Mouse (Mus musculus): ENCODE results near the gene Armc2. TPM values are rescaled to one million over a fixed set of nuclear protein-coding genes. Genes with fewer than 3 reads are reported as not detected.

The Armc2 gene
- total RNA-seq, 2 experiments from 2014 or later, result 0.50 to 0.57 TPM

DNA sequence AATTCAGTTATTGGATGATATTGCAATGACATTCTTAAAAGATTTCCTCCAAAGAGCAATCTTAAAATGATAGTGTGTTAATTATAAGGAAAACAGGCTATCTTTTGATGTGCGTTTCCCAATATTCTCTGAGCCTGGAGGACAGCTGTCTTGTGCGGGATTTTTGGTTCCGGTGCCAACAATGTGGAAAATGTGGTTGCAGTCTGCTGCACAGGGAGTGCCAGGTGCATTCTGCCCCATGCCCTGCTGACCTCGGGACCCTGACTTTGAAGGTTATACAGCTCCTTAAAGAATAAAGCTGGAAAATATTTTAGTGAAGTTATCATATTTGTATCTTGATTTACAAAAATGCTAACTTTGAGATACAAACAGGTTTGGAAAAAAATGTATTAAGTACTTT lies 110.3 kb downstream of the Armc2 start:
- no peak for DNase-seq (ENCODE audit: low spot score)

GRCm38 (mm10) chr10:41907473-41907872 lies 110.8 kb downstream of the Armc2 start:
- DNase-seq (ENCODE audit: low spot score), result no peak

GRCm38 (mm10) chr10:41901864-41902263 lies 116.4 kb downstream of the Armc2 start:
- peak; percentile 62 for DNase-seq (ENCODE audit: low spot score)

DNA sequence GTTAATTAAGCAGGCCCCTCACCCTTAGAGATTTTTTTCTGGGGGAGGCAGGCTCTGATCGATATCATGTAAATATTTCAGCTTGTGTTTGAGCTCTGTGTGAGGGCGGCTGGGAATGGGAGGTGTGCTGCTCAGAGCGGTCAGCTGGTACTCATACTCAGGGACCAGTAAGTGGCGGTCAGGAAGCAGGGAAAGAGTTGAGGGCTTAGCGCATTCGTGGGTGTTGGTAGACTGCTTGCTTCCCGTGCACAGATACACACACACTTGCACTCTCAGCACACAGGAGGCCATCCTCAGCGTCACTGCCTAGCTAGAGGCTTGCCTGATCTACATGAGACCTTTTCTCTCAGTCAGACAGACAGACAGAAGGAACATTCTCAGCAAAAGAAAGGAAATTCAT lies 116.8 kb downstream of the Armc2 start:
- DNase-seq (ENCODE audit: low spot score), result no peak

DNA sequence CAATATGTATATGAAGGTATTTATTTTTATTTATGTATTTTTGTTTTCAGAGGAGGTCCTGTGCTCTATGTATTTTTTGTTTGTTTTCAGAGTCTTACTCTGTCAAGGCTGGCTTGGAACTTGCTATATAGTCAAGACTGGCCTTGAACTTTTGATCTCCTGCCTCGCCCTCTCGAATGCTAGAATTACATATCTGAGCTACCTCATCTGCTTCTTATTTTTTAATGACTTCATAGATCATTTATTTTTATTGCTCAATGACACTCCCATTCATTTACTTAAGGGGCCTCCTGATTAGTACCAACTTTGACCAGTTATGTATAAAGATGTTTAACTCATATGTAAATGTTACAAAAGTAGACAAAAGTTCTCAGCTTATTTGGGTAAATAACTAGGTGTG lies 121.4 kb downstream of the Armc2 start:
- DNase-seq (ENCODE audit: low spot score), result no peak

DNA sequence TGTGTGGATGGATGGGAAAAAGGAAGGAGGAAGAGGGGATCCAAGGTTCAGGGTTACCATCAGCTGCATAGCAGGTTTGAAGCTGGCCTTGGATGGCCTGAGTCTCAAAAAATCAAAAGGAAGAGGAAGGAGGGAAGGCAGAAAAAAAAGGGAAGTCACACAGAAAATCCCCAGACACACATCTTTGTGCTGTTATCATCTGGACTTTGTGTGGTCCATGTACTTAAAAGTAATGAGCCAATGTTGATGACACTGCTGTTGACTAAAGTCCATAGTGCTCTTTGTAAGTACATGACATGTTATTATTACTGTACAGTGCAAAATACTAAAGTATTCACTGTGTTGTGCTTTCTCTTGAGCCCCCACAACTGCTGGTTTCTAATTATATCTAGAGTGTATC lies 121.8 kb downstream of the Armc2 start:
- no peak for DNase-seq (ENCODE audit: low spot score)

DNA sequence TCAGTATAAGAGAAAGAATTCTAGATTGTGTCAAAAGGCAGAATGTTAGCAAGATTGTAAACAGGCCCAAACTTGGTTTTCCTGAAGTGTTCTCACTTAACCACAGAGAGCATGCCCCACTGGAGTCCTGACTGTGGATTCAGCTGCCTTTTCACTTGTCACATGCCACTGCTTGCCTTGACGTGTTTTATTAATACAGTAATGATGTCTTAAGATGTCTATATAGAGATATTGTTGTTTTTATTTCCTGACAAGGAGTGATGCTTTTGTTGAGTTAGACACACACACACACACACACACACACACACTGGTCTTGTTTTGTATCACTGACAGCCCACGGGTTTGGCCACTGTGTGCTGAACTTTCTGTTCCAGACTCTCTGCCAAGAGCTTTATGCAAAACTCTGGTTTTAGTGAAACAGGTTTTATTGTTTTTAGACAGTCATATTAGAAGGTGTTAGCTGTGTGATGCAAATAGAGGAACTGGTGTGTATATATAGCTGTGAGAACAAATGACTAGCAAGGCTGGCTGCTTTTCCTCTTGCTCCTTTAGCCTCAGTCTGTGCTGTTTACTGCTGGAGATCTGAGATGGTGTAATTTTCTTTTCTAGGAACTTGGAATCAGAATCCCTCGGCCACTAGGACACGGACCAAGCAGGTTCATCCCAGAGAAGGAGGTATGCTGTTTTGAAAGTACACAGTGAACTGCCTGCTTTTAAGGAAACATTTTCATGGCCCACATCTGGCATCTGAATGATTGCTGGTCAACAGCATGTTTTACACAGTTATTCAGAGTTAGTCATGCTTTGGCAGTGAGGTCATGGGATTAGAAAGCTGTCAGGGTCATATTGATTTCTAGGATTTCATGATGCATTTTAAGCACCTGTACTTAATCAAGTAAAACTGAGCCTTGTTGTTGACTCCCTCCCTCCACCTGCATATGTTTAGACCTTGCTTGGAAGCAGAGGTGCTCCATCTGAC lies 124.5 kb downstream of the Armc2 start:
- peak; percentile 89 for DNase-seq (ENCODE audit: low spot score)

GRCm38 (mm10) chr10:41891312-41891711 lies 126.9 kb downstream of the Armc2 start:
- no peak for DNase-seq (ENCODE audit: low spot score)

DNA sequence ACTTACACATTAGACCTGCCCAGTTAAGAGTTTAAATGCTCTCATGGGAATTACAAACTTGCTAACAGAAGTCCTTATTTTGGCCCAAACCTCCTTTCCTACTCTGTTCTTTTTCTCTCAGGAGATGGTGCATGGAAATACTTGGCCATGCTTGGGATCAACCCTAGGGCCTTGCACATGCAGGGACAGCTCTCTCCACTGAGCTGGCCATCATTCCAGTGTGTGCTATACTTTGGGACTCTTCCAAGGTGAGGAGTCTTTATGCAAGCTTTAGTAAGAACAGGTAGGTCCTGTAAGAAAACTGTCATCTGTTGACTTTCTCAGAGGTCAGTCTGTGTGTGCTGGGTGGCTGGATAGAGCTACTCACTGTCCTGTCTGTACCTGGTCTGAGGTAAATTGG lies 127.7 kb downstream of the Armc2 start:
- no peak for DNase-seq (ENCODE audit: low spot score)

DNA sequence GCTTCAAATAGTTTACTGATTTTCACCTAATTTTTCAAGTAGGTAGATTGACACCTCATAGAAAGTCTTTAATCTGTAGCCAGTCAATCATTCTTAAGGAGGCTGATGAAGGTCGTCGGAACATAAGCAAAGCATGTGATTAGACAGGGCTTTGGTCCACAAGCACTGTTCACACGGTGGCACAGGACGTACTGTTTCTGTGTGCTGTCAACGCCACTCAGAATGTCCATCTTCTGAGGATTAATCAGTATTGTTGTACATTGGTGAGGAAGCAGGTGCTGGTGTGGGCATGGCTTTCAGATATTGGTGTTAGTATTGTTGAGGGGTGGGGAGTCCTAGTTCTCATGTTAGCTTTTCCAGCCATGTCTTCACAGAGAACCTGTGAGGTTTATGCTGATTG lies 128.7 kb downstream of the Armc2 start:
- DNase-seq (ENCODE audit: low spot score), result no peak

GRCm38 (mm10) chr10:41888365-41888941 lies 129.8 kb downstream of the Armc2 start:
- DNase-seq (ENCODE audit: low spot score), result no peak

DNA sequence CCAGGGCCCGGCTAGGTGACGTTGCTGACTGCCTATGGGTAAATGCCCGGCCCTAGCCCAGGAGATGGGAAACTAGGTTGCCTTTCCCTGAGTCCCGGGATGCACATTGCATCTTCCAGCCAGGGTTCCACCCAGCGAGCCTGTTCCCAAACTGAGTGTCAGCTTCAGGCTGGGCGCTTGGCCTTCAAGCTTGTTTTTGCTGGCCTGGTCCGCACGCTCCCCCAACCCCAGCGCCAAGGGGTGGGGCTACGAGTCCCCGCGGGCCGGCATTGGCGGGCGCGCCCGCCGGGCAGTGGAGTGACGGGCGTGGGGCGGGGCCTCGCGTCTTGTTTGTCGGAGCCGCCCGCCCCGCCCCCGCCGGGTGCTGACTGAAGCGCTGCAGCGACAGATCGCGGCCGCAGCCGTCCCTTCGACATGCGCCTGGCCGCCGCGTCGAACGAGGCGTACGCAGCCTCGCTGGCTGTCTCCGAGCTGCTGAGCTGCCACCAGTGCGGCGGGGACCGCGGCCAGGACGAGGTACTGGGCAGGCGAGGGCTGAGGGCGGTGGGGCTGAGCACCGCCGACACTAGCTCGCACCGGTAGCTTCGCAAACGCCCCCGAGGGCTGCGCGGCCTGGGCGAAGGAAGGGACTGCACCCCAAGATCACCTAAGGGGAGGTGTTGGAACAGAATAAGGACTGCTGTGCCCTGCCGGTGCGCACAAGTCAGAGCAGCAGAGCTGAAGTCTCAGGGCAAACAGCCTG lies 131.0 kb downstream of the Armc2 start:
- DNase-seq (ENCODE audit: low spot score), result peak; percentile 94

DNA sequence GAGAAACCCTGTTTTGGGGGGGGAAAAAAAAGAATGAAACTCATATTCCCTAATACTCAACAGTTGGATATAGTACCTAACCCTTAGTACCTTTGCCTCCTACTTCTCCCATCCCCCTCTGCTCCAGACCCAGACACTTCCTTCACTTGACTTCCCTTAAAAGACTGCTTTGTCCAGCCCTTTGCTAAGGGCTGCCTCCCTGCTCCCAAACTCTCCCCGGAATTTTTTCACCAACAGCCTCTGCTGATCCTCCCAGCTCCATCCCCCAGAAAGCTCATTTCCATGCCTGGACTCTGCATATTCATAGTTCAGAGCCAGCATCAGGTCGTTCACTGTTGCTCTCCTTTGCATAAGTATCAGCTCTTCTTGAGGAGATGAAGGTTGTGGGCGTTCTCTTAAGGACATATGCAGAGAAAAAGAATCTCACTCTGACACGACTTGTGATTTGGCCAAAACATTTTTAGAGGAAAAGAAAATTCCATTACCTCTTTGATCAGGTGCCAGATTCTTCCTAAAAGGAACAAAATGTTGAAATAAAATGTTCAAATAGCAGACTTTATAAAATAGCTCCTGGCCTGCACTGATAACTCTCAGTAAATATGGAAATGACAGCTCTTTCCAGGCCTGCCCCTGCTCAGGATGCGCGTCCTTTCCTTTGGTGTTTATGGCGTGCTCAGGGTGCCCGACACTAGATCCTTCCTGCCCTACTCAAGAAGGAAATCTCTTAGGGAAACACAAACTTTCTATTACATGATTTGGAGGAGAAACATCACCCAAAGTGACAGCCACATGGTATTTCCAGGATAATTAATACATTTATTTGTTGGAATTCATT lies 134.3 kb downstream of the Armc2 start:
- DNase-seq (ENCODE audit: low spot score), result no peak

DNA sequence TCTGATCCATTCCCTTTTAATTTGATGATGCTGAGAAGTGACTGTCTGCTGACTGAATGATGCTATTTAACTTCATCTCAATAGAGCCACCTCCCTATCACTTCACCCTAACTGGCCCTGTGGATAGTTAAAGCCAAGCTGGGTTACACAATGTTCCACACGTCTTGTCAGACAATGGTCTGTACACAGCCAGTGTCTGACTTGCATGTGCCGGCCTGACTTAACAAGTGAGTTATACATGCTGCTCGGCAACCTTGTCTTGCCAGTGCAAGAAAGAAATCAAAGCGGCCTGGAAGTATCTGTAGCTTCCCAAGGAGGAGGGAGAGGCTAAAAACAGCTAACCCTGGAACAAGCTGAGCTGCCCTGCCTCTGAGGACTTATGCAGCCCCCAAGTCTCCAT lies 136.8 kb downstream of the Armc2 start:
- DNase-seq (ENCODE audit: low spot score), result no peak

DNA sequence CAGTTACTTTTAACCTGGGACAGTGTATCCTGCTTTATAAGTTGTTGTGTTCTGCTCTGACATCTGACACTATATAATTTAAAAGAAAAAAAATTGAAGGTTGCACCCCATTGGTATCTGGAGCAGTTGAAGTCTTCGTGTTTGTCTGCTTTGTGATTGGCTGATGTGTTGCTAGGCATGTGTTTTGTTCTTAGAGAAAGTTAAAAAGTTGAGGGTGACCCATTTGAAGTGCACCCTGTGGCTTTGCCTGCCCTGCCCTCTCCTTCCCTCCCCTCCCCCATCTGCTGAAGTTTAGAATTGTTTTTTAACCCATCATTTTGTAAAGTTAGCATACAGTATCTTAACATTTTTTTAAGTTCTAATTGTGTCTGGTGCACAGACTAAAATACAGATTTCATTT lies 137.5 kb downstream of the Armc2 start:
- no peak for DNase-seq (ENCODE audit: low spot score)

GRCm38 (mm10) chr10:41880206-41880605 lies 138.0 kb downstream of the Armc2 start:
- no peak for DNase-seq (ENCODE audit: low spot score)

DNA sequence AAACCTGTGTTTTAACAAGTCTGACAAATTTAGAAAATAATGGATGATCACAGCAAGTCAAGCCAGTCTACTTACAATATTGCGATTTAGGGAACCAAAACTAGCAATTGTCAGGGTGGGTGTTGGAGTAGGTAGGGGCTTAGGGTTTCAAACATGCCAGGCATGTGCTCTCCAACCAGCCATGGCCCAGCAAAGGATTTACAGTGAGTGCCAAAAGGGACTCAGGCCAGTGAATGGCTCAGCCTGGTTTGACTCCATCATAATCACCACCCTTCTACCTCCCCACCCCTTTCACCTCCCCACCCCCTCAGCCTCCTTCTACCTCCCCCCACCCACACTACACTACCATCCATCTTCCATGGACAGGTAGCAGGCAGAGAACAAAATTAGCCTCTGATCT lies 138.6 kb downstream of the Armc2 start:
- DNase-seq (ENCODE audit: low spot score), result no peak

DNA sequence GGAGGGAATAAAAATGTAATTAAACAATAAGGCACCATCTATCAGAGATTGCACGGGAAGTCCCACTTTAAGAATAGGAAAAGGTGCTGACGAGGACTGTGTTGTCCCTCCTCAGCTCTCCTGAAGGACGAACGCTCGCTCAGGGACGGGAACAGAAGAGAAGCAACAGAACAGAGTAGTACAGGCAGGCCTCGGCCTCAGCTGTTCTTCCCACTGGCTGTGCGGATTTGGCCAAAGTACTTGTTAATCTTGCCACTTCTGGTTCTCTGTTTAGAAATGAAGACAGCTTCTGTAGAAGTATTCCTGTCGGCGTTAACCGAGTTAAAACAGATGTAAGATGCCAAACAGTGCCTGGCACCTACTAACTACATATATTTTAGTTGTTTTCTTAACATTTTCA lies 139.9 kb downstream of the Armc2 start:
- DNase-seq (ENCODE audit: low spot score), result no peak

DNA sequence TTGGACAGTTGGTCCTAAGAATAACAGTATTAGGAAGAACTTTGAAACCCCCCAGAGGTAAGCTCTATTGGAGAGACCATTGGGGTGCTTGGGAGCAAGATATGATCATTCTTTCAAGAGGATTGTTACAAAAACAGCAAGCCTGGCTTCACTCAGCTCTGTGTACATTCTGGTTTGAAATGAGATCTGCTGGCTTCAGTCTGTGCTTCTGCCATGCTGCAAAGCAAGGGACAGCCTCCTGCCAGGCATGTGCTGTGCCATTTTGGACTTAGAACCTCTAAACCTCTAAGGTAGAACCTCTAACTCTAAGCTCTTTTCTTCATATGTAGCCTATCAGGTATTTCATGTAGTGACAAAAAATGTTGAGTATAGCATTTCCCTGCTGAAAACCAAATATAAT lies 142.6 kb downstream of the Armc2 start:
- DNase-seq (ENCODE audit: low spot score), result no peak

DNA sequence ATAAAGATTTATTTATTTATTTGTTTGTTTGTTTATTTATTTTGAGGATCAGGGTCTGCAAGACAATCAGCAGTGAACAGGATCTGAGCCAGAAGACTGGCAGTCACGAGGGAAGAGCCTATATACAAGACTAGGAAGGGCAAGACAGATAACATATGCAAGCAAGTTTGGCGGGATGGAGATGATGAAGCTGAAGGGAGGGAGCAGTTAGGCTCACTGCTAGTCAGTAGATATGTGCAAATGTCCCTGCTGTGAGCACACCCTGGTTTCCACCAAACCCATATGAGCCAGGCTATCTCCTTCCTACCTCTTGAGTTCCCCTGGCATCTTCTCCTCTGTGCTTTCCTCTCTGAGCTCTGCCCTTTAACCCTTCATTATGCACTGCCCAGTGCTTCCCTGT lies 146.7 kb downstream of the Armc2 start:
- no peak for DNase-seq (ENCODE audit: low spot score)

DNA sequence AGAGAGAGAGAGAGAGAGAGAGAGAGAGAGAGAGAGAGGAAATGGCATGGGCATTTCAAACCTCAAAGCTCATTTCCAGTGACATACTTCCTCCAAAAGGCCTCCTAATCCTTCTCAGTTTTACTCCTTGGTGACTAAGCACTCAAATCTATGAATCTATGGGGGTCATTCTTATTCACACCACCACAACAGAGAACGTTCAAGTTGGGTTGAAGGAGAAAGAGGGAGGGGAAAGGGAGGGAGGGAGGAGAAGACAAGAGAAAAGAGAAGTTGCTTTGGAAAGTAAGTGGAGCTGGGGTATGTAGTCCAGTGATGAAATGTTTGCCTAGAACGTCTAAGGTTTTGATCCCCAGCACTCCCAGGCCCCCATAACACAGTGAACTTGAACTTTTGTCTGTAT lies 148.1 kb downstream of the Armc2 start:
- no peak for DNase-seq (ENCODE audit: low spot score)

Measured in gastrocnemius, adult 18-20 months (tissue).